Mouse (Mus musculus) embryo, embryonic 9.5 days (tissue): Measurements from ENCODE around the gene Tob2.

Experiments
- DNase-seq: peaks from one replicate; pipeline ENCODE4 v3.0.0-alpha.2; 2017; ENCODE audit errors: extremely low spot score

Gene Tob2

GRCm38 (mm10) chr15:81858517-81859329 lies at the start of gene Tob2:
Tob2 (minus strand) TSS chr15:81858796.
- DNase-seq: peak; percentile 72

GRCm38 (mm10) chr15:81907953-81908352 lies 49.4 kb upstream of the Tob2 start:
- no peak for DNase-seq

- peak; percentile 61 for DNase-seq
Observed at GRCm38 (mm10) chr15:81904939-81905338, 46.3 kb upstream of the Tob2 start.

- DNase-seq: no peak
Observed at GRCm38 (mm10) chr15:81898751-81899150, 40.2 kb upstream of the Tob2 start.

- DNase-seq: no peak
Observed at GRCm38 (mm10) chr15:81897607-81898285, 39.1 kb upstream of the Tob2 start.

- no peak for DNase-seq
Observed at GRCm38 (mm10) chr15:81896407-81896806, 37.8 kb upstream of the Tob2 start.

- no peak for DNase-seq
Observed at GRCm38 (mm10) chr15:81894002-81894401, 35.4 kb upstream of the Tob2 start.

GRCm38 (mm10) chr15:81891822-81892580 lies 33.4 kb upstream of the Tob2 start:
- no peak for DNase-seq

GRCm38 (mm10) chr15:81891140-81891802 lies 32.7 kb upstream of the Tob2 start:
- DNase-seq: no peak

GRCm38 (mm10) chr15:81889175-81889574 lies 30.6 kb upstream of the Tob2 start:
- DNase-seq: no peak

GRCm38 (mm10) chr15:81886795-81887550 lies 28.4 kb upstream of the Tob2 start:
- no peak for DNase-seq

GRCm38 (mm10) chr15:81885418-81885934 lies 26.9 kb upstream of the Tob2 start:
- DNase-seq: no peak

- DNase-seq: no peak
Observed at GRCm38 (mm10) chr15:81882348-81882747, 23.8 kb upstream of the Tob2 start.

GRCm38 (mm10) chr15:81879531-81880401 lies 21.2 kb upstream of the Tob2 start:
- DNase-seq: no peak

- DNase-seq: peak; percentile 99
Observed at GRCm38 (mm10) chr15:81872262-81873136, 13.9 kb upstream of the Tob2 start, which contains the start of gene Aco2. Aco2 (plus strand) TSS chr15:81872309.

- peak; percentile 97 for DNase-seq
Observed at GRCm38 (mm10) chr15:81871604-81872261, 13.1 kb upstream of the Tob2 start, which contains the start of gene Phf5a. Phf5a (minus strand) TSS chr15:81871911.

GRCm38 (mm10) chr15:81869985-81870384 lies 11.4 kb upstream of the Tob2 start:
- no peak for DNase-seq

GRCm38 (mm10) chr15:81864238-81864637 lies 5.6 kb upstream of the Tob2 start:
- no peak for DNase-seq
